Mouse (Mus musculus): ENCODE measurements around the gene Zfp367.

Gene Zfp367

GRCm38 (mm10) chr13:64153083-64153682, at the start of gene Zfp367:
Gene Zfp367, minus strand, starts transcription at chr13:64153202.
- in situ Hi-C loops (cut with MboI, MseI): loop anchor here (10.0 to 25.0 kb wide), 3 partner anchors 959 to 1092 kb away; partner anchors contain the start of gene Mfsd14b (in 1 of the 2)

GRCm38 (mm10) chr13:64200911-64201310, 47.9 kb upstream of the Zfp367 start:
- in situ Hi-C loops (cut with MboI, MseI): no loop called here

- in situ Hi-C loops (cut with MboI, MseI): no loop called here
Measured at GRCm38 (mm10) chr13:64198310-64198709, 45.3 kb upstream of the Zfp367 start.

GRCm38 (mm10) chr13:64197899-64198298, 44.9 kb upstream of the Zfp367 start:
- in situ Hi-C loops (cut with MboI, MseI): no loop called here

- in situ Hi-C loops (cut with MboI, MseI): loop anchor here in 1 of 2 experiments (10.0 kb wide), 1 partner anchor 248 kb away; the partner anchor contains the start of gene Cdk20
Measured at GRCm38 (mm10) chr13:64187065-64187464, 34.1 kb upstream of the Zfp367 start.

- in situ Hi-C loops (cut with MboI, MseI): loop anchor here in 1 of 2 experiments (10.0 kb wide), 1 partner anchor 248 kb away; the partner anchor contains the start of gene Cdk20
Measured at GRCm38 (mm10) chr13:64186516-64186915, 33.5 kb upstream of the Zfp367 start.

- in situ Hi-C loops (cut with MboI, MseI): loop anchor here in 1 of 2 experiments (10.0 kb wide), 1 partner anchor 249 kb away; the partner anchor contains the start of gene Cdk20
Measured at GRCm38 (mm10) chr13:64185586-64185985, 32.6 kb upstream of the Zfp367 start.

- in situ Hi-C loops (cut with MboI, MseI): loop anchor here in 1 of 2 experiments (10.0 kb wide), 1 partner anchor 250 kb away; the partner anchor contains the start of gene Cdk20
Measured at GRCm38 (mm10) chr13:64185176-64185575, 32.2 kb upstream of the Zfp367 start.

GRCm38 (mm10) chr13:64184361-64184760, 31.4 kb upstream of the Zfp367 start:
- in situ Hi-C loops (cut with MboI, MseI): loop anchor here in 1 of 2 experiments (10.0 kb wide), 1 partner anchor 250 kb away; the partner anchor contains the start of gene Cdk20

- in situ Hi-C loops (cut with MboI, MseI): loop anchor here in 1 of 2 experiments (10.0 kb wide), 1 partner anchor 251 kb away; the partner anchor contains the start of gene Cdk20
Measured at GRCm38 (mm10) chr13:64183583-64183982, 30.6 kb upstream of the Zfp367 start.

GRCm38 (mm10) chr13:64182091-64182490, 29.1 kb upstream of the Zfp367 start:
- in situ Hi-C loops (cut with MboI, MseI): loop anchor here in 1 of 2 experiments (10.0 kb wide), 1 partner anchor 253 kb away; the partner anchor contains the start of gene Cdk20

- in situ Hi-C loops (cut with MboI, MseI): loop anchor here in 1 of 2 experiments (10.0 kb wide), 1 partner anchor 254 kb away; the partner anchor contains the start of gene Cdk20
Measured at GRCm38 (mm10) chr13:64180888-64181287, 27.9 kb upstream of the Zfp367 start.

- in situ Hi-C loops (cut with MboI, MseI): loop anchor here in 1 of 2 experiments (10.0 kb wide), 1 partner anchor 255 kb away; the partner anchor contains the start of gene Cdk20
Measured at GRCm38 (mm10) chr13:64180300-64180699, 27.3 kb upstream of the Zfp367 start.

- in situ Hi-C loops (cut with MboI, MseI): no loop called here
Measured at GRCm38 (mm10) chr13:64178746-64179652, 26.0 kb upstream of the Zfp367 start.

GRCm38 (mm10) chr13:64178000-64178399, 25.0 kb upstream of the Zfp367 start:
- in situ Hi-C loops (cut with MboI, MseI): no loop called here

- in situ Hi-C loops (cut with MboI, MseI): loop anchor here (5.0 to 25.0 kb wide), 5 partner anchors 63 to 1068 kb away; partner anchors contain the start of genes Cdk20 (in 1 of the 2) and Mfsd14b (in 1 of the 2)
Measured at GRCm38 (mm10) chr13:64169746-64170145, 16.7 kb upstream of the Zfp367 start.

- in situ Hi-C loops (cut with MboI, MseI): loop anchor here (5.0 to 25.0 kb wide), 4 partner anchors 144 to 1074 kb away; partner anchors contain the start of genes Cdk20 (in 1 of the 2) and Mfsd14b (in 1 of the 2)
Measured at GRCm38 (mm10) chr13:64163147-64163715, 10.2 kb upstream of the Zfp367 start.

GRCm38 (mm10) chr13:64162626-64163025, 9.6 kb upstream of the Zfp367 start:
- in situ Hi-C loops (cut with MboI, MseI): loop anchor here (5.0 to 25.0 kb wide), 4 partner anchors 145 to 1075 kb away; partner anchors contain the start of genes Cdk20 (in 1 of the 2) and Mfsd14b (in 1 of the 2)

- in situ Hi-C loops (cut with MboI, MseI): loop anchor here (5.0 to 25.0 kb wide), 4 partner anchors 145 to 1075 kb away; partner anchors contain the start of genes Cdk20 (in 1 of the 2) and Mfsd14b (in 1 of the 2)
Measured at GRCm38 (mm10) chr13:64161916-64162611, 9.1 kb upstream of the Zfp367 start.

- in situ Hi-C loops (cut with MboI, MseI): loop anchor here (5.0 to 25.0 kb wide), 4 partner anchors 146 to 1076 kb away; partner anchors contain the start of genes Cdk20 (in 1 of the 2) and Mfsd14b (in 1 of the 2)
Measured at GRCm38 (mm10) chr13:64161548-64161915, 8.5 kb upstream of the Zfp367 start, which contains the start of gene Habp4. Gene Habp4, plus strand, starts transcription at chr13:64161824.
